Mouse (Mus musculus) heart, embryonic 13.5 days (tissue): ENCODE measurements around the gene Ramp2. TPM values are rescaled to one million over a fixed set of nuclear protein-coding genes. Genes with fewer than 3 reads are reported as not detected.
A peak's percentile ranks its signal among the peaks of the same experiment; 100 is the strongest.

Experiments used
- ATAC-seq: fragments of 200-750 bp; cut with Nextera tagmentation; 2 replicates; pipeline ENCODE4 v1.8.0; 2017; ENCODE audit warnings: moderate TSS enrichment; ENCODE audit not compliant: insufficient number of reproducible peaks, low FRiP score, low TSS enrichment; ENCODE audit errors: extremely low read depth
- H3K27ac ChIP-seq: fragments of 300-500 bp; sonication (generic); replicated peaks from 2 replicates; pipeline ENCODE4 v1.5.1; 2015; ENCODE audit warnings: moderate library complexity, mild to moderate bottlenecking, inconsistent platforms
- H3K27me3 ChIP-seq: fragments of 300-500 bp; sonication (generic); replicated peaks from 2 replicates; pipeline ENCODE4 v1.6.1; 2015; ENCODE audit warnings: mild to moderate bottlenecking, inconsistent platforms
- H3K36me3 ChIP-seq: fragments of 300-500 bp; sonication (generic); 2 replicates; pipeline ENCODE4 v1.6.1; 2015; ENCODE audit warnings: mild to moderate bottlenecking, inconsistent platforms
- H3K4me1 ChIP-seq: fragments of 300-500 bp; sonication (generic); 2 replicates; pipeline ENCODE4 v1.6.1; 2015; ENCODE audit warnings: inconsistent platforms
- H3K4me2 ChIP-seq: fragments of 300-500 bp; sonication (generic); 2 replicates; pipeline ENCODE4 v1.6.1; 2015; ENCODE audit warnings: inconsistent platforms, mild to moderate bottlenecking, moderate library complexity
- H3K4me3 ChIP-seq: fragments of 300-500 bp; sonication (generic); 2 replicates; pipeline ENCODE4 v1.5.1; 2015; ENCODE audit warnings: moderate library complexity, mild to moderate bottlenecking, inconsistent platforms
- H3K9ac ChIP-seq: fragments of 300-500 bp; sonication (generic); 2 replicates; pipeline ENCODE4 v1.6.1; 2015; ENCODE audit warnings: inconsistent platforms, mild to moderate bottlenecking, moderate library complexity
- H3K9me3 ChIP-seq: fragments of 300-500 bp; sonication (generic); 2 replicates; pipeline ENCODE4 v1.6.1; 2016; ENCODE audit warnings: inconsistent platforms
- WGBS: fragments of 180-500 bp; shearing (Covaris S2); methylation state at CpG from one replicate; pipeline ENCODE4 v1.1.7; 2015; ENCODE audit warnings: mixed read lengths; 5-methylcytosine and 5-hydroxymethylcytosine counted together
- polyA plus RNA-seq: library from polyadenylated mRNA; unstranded; fragments of >200 nt; fragmentation: Nextera tagmentation; extraction: Ambion mirVana; gene quantifications from 2 replicates; pipeline ENCODE4 v1.2.1, GENCODE M21; 2015

Gene Ramp2
- polyA plus RNA-seq, 1 experiment from 2014 or later, result 210 TPM

DNA sequence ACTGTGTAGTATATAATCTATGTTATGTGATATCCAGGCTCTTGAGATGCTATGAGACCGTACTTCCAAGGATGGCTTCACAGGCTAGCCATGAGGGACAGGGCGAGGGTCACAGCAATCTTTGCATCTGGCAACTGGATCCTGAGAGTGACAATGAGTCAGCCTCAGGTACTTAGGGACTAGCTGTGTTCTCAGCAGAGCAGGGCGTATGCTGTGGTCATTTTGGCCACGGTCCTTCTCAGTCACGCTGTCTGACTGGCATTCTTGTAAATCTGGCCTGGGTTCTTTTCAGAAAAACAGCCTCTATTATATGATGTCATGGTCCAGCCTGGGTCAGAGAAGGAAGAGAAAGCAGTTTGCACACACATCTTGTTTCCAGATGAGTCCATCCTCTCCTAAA, 9.0 kb upstream of the Ramp2 start:
- Histone ChIP-seq H3K9me3 (no peaks in the 10 kb centered on the region), H3K9ac (no peak overlapping the region), H3K36me3 (no peaks in the 10 kb centered on the region), H3K4me3 (no peak overlapping the region), H3K27me3 (no peaks in the 10 kb centered on the region), H3K27ac (peak overlapping the region; percentile 88; the same call in 1 of the 2 replicates), H3K4me2 (no peak overlapping the region), H3K4me1 (peaks cover 14% of the 10 kb centered on the region)
- ATAC-seq, result no peak
- 88% methylated on average over 5 of the region's 5 CpGs for WGBS

DNA sequence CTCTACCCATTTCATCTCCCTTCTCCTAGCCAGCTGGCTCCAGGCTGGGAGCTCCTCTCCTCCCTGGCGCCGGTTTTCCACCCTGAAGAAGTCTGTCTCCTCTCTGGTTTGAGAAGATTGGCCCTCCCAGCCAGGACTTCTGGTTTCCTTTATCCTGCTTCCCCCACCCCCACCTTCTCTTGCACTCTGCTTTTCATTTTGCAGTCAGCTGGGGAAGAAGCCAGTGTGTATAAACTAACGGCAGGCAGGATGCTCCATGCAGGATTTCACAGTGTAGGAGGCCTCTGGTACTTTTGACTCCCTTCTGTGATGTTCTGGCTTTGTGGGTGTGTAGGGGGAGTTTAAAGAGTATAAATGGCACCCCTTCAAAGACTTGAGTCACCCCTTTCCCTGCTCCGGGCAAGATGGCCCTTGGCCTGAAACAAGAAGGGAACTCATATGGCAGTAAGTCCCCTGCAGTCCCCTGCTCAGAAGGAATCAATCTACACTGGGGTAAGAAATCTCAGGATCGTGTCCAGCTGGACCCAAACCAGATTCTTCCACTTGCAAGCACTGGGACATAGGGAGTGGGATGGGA, 7.7 kb upstream of the Ramp2 start:
- WGBS, result 30% methylated on average over 5 of the region's 5 CpGs
- H3K4me3 ChIP-seq, result no peak overlapping the region
- H3K4me2 ChIP-seq, result peak overlapping the region; percentile 14; the same call in 1 of the 2 replicates
- peaks cover under 1% of the 10 kb centered on the region; the same call in 1 of the 2 replicates for H3K27me3 ChIP-seq
- no peak for ATAC-seq
- H3K27ac ChIP-seq, result peak overlapping the region; percentile 88
- H3K9ac ChIP-seq, result no peak overlapping the region
- H3K4me1 ChIP-seq, result peaks cover 10% of the 10 kb centered on the region
- no peaks in the 10 kb centered on the region for H3K36me3 ChIP-seq
- H3K9me3 ChIP-seq, result no peaks in the 10 kb centered on the region

DNA sequence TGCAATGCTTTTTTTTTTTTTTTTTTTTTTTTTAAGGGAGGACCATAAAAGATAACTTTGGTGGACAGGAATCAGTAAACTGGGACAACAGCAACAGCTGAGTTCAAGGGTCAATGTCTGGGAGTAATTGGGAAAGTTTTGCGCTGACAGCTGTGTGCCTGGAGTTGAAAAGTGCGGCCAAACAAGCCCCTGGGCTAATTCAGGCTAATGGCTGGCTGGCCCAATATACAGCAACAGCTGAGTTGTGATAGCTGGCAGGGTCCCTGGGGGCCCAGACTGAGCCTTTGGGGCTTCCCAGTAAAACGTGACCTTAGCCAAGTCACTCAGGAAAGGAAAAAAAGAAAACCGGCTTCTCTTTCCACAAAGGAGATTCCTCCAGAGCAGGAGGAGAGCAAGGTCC, 757 bp upstream of the Ramp2 start:
- Histone ChIP-seq H3K27ac (peak overlapping the region; percentile 94), H3K4me1 (peaks cover 26% of the 10 kb centered on the region), H3K36me3 (no peaks in the 10 kb centered on the region), H3K4me2 (peak overlapping the region; percentile 92), H3K4me3 (peak overlapping the region; percentile 79), H3K9me3 (no peaks in the 10 kb centered on the region), H3K9ac (peak overlapping the region; percentile 91; the same call in 1 of the 2 replicates), H3K27me3 (peaks cover 58% of the 10 kb centered on the region)
- WGBS, result 41% methylated on average over 4 of the region's 4 CpGs
- ATAC-seq, result no peak

DNA sequence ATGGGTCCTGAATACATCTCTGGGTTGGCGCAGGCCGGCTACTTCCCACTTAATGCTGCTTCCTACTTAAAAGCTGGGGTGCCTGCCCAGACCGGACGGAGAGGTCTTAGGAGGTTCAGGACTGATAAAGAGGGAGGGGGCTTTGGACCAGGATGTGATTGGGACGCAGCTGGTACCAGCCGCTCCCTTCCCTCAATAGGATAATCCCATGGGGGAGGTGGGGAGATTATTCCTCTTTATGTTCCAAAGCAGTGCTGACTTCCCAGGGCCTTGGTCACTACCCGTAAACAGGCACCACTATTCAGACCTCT, 829 bp downstream of the Ramp2 start:
- 4% methylated on average over 7 of the region's 7 CpGs for WGBS
- Histone ChIP-seq H3K27me3 (peaks cover 58% of the 10 kb centered on the region), H3K4me2 (peak overlapping the region; percentile 92), H3K4me1 (peaks cover 26% of the 10 kb centered on the region), H3K9ac (peak overlapping the region; percentile 91), H3K36me3 (no peaks in the 10 kb centered on the region), H3K27ac (peak overlapping the region; percentile 94), H3K9me3 (no peaks in the 10 kb centered on the region), H3K4me3 (peak overlapping the region; percentile 79)
- ATAC-seq, result peak; percentile 25; the same call in 1 of the 2 replicates

DNA sequence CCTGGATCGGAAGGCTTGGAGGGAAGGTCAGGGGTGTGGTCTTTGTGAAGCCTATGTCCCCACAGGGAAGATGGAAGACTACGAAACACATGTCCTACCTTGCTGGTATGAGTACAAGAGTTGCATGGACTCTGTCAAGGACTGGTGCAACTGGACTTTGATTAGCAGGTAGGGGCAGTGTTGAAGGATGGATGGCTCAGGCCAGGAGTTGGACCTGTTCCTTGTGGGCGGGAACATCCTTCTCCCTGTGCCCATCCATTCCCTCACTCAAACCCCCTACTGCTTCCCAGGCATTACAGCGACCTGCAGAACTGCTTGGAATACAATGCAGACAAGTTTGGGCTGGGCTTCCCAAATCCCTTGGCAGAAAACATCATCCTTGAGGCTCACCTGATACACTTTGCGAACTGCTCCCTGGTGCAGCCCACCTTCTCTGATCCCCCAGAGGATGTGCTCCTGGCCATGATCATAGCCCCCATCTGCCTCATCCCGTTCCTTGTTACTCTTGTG, 1.7 kb downstream of the Ramp2 start:
- ATAC-seq, result no peak
- Histone ChIP-seq H3K4me3 (peak overlapping the region; percentile 79), H3K9me3 (no peaks in the 10 kb centered on the region), H3K27me3 (peaks cover 58% of the 10 kb centered on the region), H3K4me1 (peaks cover 30% of the 10 kb centered on the region), H3K27ac (peak overlapping the region; percentile 94), H3K9ac (peak overlapping the region; percentile 91), H3K36me3 (no peaks in the 10 kb centered on the region), H3K4me2 (peak overlapping the region; percentile 92)
- WGBS, result 63% methylated on average over 6 of the region's 6 CpGs

DNA sequence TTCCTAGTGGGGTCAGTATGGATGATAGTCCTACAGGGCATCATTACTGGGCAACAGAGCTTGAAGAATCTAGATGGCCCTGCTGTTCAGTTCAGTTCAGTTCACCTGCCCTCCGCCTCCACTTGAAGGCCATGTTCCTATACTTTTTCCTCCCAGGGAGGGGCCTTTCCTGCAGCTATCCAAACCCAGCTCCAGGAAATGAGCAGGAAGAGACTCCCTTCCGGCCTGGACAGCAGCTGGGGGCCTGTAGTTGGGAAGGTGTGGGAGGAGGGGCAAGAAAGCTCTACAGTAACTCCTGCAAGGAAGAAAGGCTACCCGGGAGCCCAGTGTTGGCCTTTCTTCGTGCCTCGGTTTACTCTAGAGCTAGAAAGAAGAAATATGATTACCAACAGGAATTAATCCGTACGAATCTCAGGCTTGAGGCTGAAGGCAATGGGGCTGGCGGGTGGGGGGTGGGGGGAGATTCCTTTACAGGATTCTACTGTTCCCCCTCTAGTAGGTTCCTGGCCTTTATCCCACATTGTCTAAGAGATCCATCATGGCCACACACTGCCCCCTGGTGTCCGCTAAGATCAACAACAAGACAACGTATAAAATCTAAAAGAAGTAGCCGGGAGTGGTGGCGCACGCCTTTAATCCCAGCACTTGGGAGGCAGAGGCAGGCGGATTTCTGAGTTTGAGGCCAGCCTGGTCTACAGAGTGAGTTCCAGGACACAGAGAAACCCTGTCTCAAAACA, 2.6 kb downstream of the Ramp2 start:
- Histone ChIP-seq H3K27ac (peak overlapping the region; percentile 94), H3K27me3 (peaks cover 54% of the 10 kb centered on the region), H3K4me1 (peaks cover 36% of the 10 kb centered on the region), H3K9me3 (no peaks in the 10 kb centered on the region), H3K4me2 (peak overlapping the region; percentile 92), H3K4me3 (peak overlapping the region; percentile 79), H3K9ac (peak overlapping the region; percentile 91), H3K36me3 (no peaks in the 10 kb centered on the region)
- WGBS, result 23% methylated on average over 14 of the region's 14 CpGs
- ATAC-seq, result no peak

DNA sequence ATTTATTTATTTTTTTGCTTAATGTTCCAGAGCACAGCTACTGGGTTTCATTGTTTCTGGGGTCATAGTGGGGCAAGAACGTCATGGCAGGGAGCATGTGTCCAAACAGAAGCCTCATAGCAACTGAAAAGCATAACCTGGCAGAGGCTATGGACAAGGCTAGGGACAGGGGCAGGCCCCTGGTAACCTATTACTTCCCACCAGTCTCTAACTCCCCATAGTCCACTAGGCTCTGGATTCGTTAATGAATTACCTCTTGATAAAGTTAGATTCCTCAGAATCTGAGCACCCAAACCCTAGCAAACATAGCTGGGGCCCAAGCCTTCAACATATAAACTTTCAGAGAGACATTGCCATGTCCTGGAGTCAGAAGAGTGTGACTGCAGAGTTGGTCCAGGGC, 5.2 kb downstream of the Ramp2 start:
- Histone ChIP-seq H3K4me1 (peaks cover 43% of the 10 kb centered on the region), H3K27me3 (peaks cover 28% of the 10 kb centered on the region), H3K27ac (no peak overlapping the region), H3K9ac (no peak overlapping the region), H3K9me3 (no peaks in the 10 kb centered on the region), H3K4me2 (no peak overlapping the region), H3K36me3 (no peaks in the 10 kb centered on the region), H3K4me3 (no peak overlapping the region)
- ATAC-seq, result no peak
- 65% methylated on average over 2 of the region's 2 CpGs for WGBS

DNA sequence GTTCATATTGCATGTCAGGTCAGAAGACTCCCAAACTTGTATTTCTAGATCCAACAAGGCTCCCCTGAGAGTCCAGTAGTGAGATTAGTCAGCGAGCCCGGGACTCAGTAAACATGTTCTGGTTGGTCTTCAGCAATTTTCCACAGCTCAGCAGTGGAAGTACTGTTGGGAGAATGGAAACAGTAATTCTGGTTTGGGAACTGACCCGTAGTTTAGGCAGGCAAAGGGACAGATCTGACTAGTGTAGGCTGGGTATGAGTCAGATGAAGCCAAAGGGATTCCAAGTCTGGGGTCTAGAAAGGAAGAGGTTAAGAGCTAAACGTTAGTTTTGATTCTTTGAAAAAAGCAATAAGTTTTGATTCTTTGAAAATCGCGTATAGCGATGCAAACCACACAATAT, 7.1 kb downstream of the Ramp2 start:
- 9% methylated on average over 7 of the region's 7 CpGs for WGBS
- ATAC-seq, result no peak
- Histone ChIP-seq H3K27ac (peak overlapping the region; percentile 95), H3K36me3 (peaks cover 10% of the 10 kb centered on the region), H3K9ac (peak overlapping the region; percentile 96), H3K9me3 (no peaks in the 10 kb centered on the region), H3K4me2 (peak overlapping the region; percentile 91), H3K27me3 (peaks cover 9% of the 10 kb centered on the region), H3K4me3 (peak overlapping the region; percentile 94), H3K4me1 (peaks cover 50% of the 10 kb centered on the region)

DNA sequence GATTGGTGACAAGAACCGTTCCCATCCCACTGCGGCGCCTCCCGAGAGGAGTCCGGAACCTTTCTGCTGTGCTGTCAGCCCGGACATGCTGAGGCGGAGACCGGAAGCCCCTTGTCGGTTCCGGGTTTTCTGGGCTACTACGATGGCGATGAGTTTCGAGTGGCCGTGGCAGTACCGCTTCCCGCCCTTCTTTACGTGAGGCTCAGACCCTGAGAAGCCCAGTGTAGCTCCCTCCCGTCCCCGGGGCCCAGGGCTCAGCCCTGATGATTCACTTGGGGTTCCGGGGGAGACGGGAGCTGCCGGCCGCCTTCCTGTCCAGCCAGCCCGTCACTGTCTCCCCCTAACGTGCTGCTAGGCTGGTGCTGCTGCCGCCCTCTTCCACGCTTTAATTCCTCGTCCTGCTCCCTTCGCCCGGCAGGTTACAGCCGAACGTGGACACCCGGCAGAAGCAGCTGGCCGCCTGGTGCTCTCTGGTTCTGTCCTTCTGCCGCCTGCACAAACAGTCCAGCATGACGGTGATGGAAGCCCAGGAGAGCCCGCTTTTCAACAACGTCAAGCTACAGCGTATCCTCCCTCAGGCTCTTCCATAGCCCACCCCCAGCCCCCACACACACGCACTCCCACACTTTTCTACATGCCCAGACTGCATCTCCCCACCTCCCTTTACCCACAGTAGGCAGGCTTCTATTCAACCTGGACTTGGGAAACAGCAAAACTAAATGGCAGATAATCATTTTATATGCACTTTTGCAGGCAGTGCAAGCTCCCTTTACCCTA, 8.0 kb downstream of the Ramp2 start, which contains the start of gene Vps25:
Vps25 (plus strand) TSS at position 95 of the 777 bp plus-strand sequence.
- peaks cover 55% of the 10 kb centered on the region for H3K4me1 ChIP-seq
- peak within 1 kb of the TSS; percentile 94 for H3K4me3 ChIP-seq
- H3K9me3 ChIP-seq, result no peaks in the 10 kb centered on the region
- H3K27me3 ChIP-seq, result 0 out of 2 replicates have a peak, but pooled peaks cover 3% of the 10 kb centered on the region
- H3K4me2 ChIP-seq, result peak within 1 kb of the TSS; percentile 91
- 0% methylated on average over 40 of the region's 40 CpGs for WGBS
- peak within 1 kb of the TSS; percentile 96 for H3K9ac ChIP-seq
- peaks cover 16% of the 10 kb centered on the region for H3K36me3 ChIP-seq
- ATAC-seq, result peak; percentile 63
- H3K27ac ChIP-seq, result peak within 1 kb of the TSS; percentile 95

DNA sequence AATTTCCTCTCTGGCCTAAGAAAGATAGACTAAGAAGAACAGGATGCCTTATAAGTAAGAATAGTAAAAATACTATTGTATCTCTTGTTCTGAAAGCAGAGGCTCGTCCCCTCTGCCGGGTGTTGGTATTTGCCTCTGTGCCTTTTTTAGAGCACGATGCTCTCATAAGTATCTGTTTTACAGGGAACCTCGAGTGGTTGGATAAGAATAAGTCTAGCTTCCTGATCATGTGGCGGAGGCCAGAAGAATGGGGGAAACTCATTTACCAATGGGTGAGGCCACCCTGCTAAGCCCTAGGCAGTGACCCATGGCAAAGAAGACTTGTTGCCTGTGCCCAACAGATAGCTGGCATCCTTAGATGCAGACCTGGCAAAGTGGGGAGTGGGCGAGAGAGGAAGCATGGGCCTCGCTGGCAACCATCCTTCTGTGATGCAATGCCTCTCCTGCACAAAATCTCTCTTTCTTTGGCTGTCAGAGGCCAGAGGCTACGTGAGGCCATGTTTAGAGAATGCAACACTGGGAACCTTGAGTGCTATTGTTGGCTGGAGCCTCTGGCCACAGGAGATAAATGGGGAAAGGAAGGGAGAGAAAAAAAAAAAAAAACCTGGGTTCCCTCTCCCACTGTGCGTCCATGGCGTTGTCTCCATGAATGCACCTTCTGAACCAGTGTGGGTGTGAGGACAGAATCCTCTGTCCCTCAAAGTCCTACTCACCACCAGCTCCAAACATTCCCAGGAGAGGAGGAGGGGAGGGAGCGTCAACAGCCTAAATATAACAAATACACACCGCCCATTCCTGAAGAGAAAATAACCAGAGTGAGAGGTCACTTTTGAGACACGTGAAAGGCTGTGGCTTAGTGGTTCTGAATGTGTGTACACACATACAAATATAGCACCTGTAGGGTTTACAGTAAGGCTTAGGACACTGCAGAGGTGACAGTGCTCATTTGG, 10.3 kb downstream of the Ramp2 start:
- peaks cover 18% of the 10 kb centered on the region for H3K36me3 ChIP-seq
- no peaks in the 10 kb centered on the region for H3K9me3 ChIP-seq
- no peaks in the 10 kb centered on the region for H3K27me3 ChIP-seq
- H3K4me1 ChIP-seq, result peaks cover 70% of the 10 kb centered on the region
- no peak overlapping the region for H3K4me3 ChIP-seq
- WGBS, result 54% methylated on average over 13 of the region's 13 CpGs
- H3K27ac ChIP-seq, result peak overlapping the region; percentile 83
- 0 out of 2 replicates have a peak overlapping the region, but pooled peaks have one; percentile 10 for H3K4me2 ChIP-seq
- H3K9ac ChIP-seq, result 0 out of 2 replicates have a peak overlapping the region, but pooled peaks have one; percentile 20
- no peak for ATAC-seq
